Mouse (Mus musculus) lung, adult 2 months (tissue): ENCODE data around the gene Nhej1.

Experiments used
- CTCF ChIP-seq: fragments of 200-500 bp; IDR thresholded peaks from 2 replicates; pipeline ENCODE4 v1.5.1; 2011; ENCODE audit warnings: mild to moderate bottlenecking, low read length, control low read depth; ENCODE audit not compliant: insufficient read depth
- POLR2A ChIP-seq: fragments of 200-500 bp; IDR thresholded peaks from 2 replicates; pipeline ENCODE4 v1.6.1; 2011; ENCODE audit warnings: low read depth, mild to moderate bottlenecking, control low read depth, low read length, borderline replicate concordance; ENCODE audit errors: extremely low read depth

- TF ChIP-seq CTCF = no peak
- TF ChIP-seq POLR2A = no peak
Measured at GRCm38 (mm10) chr1:75158990-75159389, 34.0 kb upstream of the Nhej1 start.
